Mouse (Mus musculus): ENCODE data around the gene Aqp2.

DNA sequence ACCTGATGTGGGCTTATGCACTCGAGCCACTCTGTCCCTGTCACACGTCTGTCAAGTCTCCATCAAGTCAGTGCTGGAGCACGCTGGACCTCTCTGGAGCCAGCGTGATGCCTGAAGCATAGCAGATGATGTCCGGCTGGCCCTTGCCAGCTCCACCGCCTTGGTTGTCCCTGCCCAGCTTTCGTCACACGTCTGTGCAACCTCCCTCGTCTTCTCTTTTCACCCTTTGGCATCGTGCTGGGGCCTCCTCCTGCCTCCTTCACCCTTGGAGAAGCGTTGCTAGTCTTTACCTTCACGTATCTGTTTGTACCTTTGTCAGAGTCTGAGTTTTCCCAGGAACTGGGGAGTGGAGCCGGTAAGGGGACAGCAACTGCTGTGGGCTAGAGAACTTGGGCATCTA is 35.4 kb downstream of the Aqp2 start:
- TF ChIP-seq CTCF (conservative IDR thresholded peaks at IDR 0.05; ENCODE audit: insufficient read depth, insufficient read length, low read depth, low read length) (no peak), POLR2A (IDR thresholded peaks at IDR 0.05; ENCODE audit: low read depth, low read length) (no peak)
